ENCODE assay signal across 29 mouse cellular contexts in the genomic region with DNA sequence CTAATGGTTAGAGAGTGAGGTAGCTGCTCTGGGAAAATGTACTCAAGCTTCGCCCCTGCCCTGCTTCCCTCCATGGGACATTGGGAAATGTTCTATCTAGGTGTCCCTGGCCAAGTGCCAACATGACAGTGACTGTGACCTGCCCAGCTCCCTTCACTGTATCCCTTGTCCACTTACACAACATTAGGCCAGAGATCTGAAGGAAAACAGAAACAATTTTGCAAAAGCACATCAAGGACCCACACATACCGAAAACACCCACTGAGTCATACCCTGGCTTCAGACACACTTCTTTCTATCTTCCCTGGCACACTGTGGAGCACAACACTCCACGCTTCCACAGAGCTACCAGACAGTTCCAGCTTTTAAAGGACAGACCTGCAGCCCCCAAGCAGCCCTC.
DNase-seq lines count a peak whose midpoint lies in the region; ATAC-seq and TF ChIP-seq lines count a peak whose summit lies in the region.
"Had no signal": no experiment of that assay in that cellular context is flagged by ENCODE, and none has a peak within 500 bp of the region (broad histone marks: within the 10 kb centered on the region; RNA-seq: fewer than 3 reads in every experiment).

No protein-coding gene starts in this region.

- H3K4me2 ChIP-seq in lung, postnatal 0 days (replicated peaks; ENCODE audit: low read depth, low read length) = no peak overlapping the region
- H3K4me2 ChIP-seq: embryonic facial prominence, embryonic 12.5 days; forebrain, embryonic 12.5 days; heart, embryonic 12.5 days; intestine, embryonic 15.5 days; limb, embryonic 13.5 days; stomach, embryonic 15.5 days had no signal

- H3K4me1 ChIP-seq in lung, postnatal 0 days (ENCODE audit: insufficient read depth, low read depth, low read length) = peaks cover 9% of the 10 kb centered on the region; the same call in 1 of the 2 replicates
- H3K4me1 ChIP-seq in kidney, adult 2 months (ENCODE audit: control insufficient read depth, insufficient read depth, low read length) = no peaks in the 10 kb centered on the region
- H3K4me1 ChIP-seq: forebrain, embryonic 12.5 days had no signal

- no peak overlapping the region for H3K27ac ChIP-seq in lung, postnatal 0 days (ENCODE audit: low read length)
- H3K27ac ChIP-seq in kidney, adult 2 months (ENCODE audit: insufficient read depth, low read depth, low read length) = no peak overlapping the region
- H3K27ac ChIP-seq: embryonic facial prominence, embryonic 12.5 days; forebrain, embryonic 12.5 days; hindbrain, embryonic 10.5 days; intestine, embryonic 15.5 days; layer of hippocampus, adult 2 months; limb, embryonic 13.5 days; stomach, embryonic 15.5 days had no signal

- no peak for TF ChIP-seq CTCF in lung, postnatal 0 days (IDR thresholded peaks at IDR 0.05)
- TF ChIP-seq CTCF in kidney, adult 2 months (conservative IDR thresholded peaks at IDR 0.05; ENCODE audit: insufficient read depth, insufficient read length, low read depth, low read length) = no peak

- no peak for DNase-seq in frontal cortex, postnatal 10 days (ENCODE audit: low spot score in 2 of 2)
- DNase-seq in lung, postnatal 0 days (ENCODE audit: low spot score) = peak; percentile 39
- DNase-seq in lung, postnatal 14 days = no peak
- peak; percentile 50 for DNase-seq in 3T3-L1 (ENCODE audit: low read depth, low spot score)
- DNase-seq in adrenal gland, postnatal 25 days = peak; percentile 48
- no peak for DNase-seq in kidney, adult 2 months
- DNase-seq: B cell, adult 2 months; cerebellum, adult 2 months; cerebellum, postnatal 25 days; heart, adult 11 months; heart, postnatal 10 days; kidney, adult 9 months; kidney, postnatal 14 days; layer of hippocampus, postnatal 36 days; lung, adult 18-20 months; lung, postnatal 4 days had no signal

- no peaks in the 10 kb centered on the region for H3K27me3 ChIP-seq in lung, postnatal 0 days (replicated peaks; ENCODE audit: insufficient read depth, low read length)
- no peaks in the 10 kb centered on the region for H3K27me3 ChIP-seq in kidney, adult 2 months (replicated peaks; ENCODE audit: control insufficient read depth, insufficient read depth, low read length)
- H3K27me3 ChIP-seq: embryonic facial prominence, embryonic 12.5 days; heart, embryonic 12.5 days; intestine, embryonic 15.5 days; limb, embryonic 13.5 days; Patski; stomach, embryonic 15.5 days had no signal

- 88% methylated on average over 3 of the region's 3 CpGs for WGBS in lung, postnatal 0 days
- 96% methylated on average over 3 of the region's 3 CpGs for WGBS in kidney, adult 2 months

- peak; percentile 70 for TF ChIP-seq EP300 in lung, postnatal 0 days (IDR thresholded peaks at IDR 0.05)

- no peak for TF ChIP-seq POLR2A in kidney, adult 2 months (IDR thresholded peaks at IDR 0.05; ENCODE audit: low read depth, low read length)

- no peak overlapping the region for H3K9ac ChIP-seq in lung, postnatal 0 days (replicated peaks; ENCODE audit: low read depth)
- H3K9ac ChIP-seq: embryonic facial prominence, embryonic 12.5 days; forebrain, embryonic 12.5 days; heart, embryonic 12.5 days; intestine, embryonic 15.5 days; limb, embryonic 13.5 days; stomach, embryonic 15.5 days had no signal

- ATAC-seq in frontal cortex, adult (ENCODE audit: low TSS enrichment) = peak; percentile 46; the same call in 1 of the 2 replicates
- peak; percentile 65 for ATAC-seq in lung, postnatal 0 days
- ATAC-seq: hindbrain, embryonic 16.5 days; intestine, embryonic 15.5 days; Patski had no signal

- H3K4me3 ChIP-seq in lung, postnatal 0 days (ENCODE audit: low read depth, low read length) = no peak overlapping the region
- no peak overlapping the region for H3K4me3 ChIP-seq in kidney, adult 2 months (ENCODE audit: insufficient read depth, low read depth, low read length)
- H3K4me3 ChIP-seq: embryonic facial prominence, embryonic 12.5 days; erythroblast, embryonic 14.5 days; forebrain, embryonic 12.5 days; heart, embryonic 12.5 days; hindbrain, embryonic 10.5 days; intestine, embryonic 15.5 days; layer of hippocampus, adult 2 months; limb, embryonic 13.5 days; stomach, embryonic 15.5 days had no signal

- H3K9me3 ChIP-seq in lung, postnatal 0 days (ENCODE audit: low read length) = no peaks in the 10 kb centered on the region
- H3K9me3 ChIP-seq: embryonic facial prominence, embryonic 12.5 days; forebrain, embryonic 12.5 days; G1E; heart, embryonic 12.5 days; hindbrain, embryonic 10.5 days; intestine, embryonic 15.5 days; limb, embryonic 13.5 days; stomach, embryonic 15.5 days had no signal

- H3K36me3 ChIP-seq in lung, postnatal 0 days (ENCODE audit: insufficient read depth, low read length) = no peaks in the 10 kb centered on the region
- H3K36me3 ChIP-seq in kidney, adult 2 months (ENCODE audit: control insufficient read depth, insufficient read depth, low read length) = no peaks in the 10 kb centered on the region
- H3K36me3 ChIP-seq: embryonic facial prominence, embryonic 12.5 days; forebrain, embryonic 12.5 days; G1E; heart, embryonic 12.5 days; hindbrain, embryonic 10.5 days; intestine, embryonic 15.5 days; limb, embryonic 13.5 days; stomach, embryonic 15.5 days had no signal

Comparison
In these comparisons a context has a peak if more than half of its experiments do, and no peak if none do; other contexts are left out.
1. DNase-seq: peak in lung, postnatal 0 days (single experiment), 3T3-L1 (single experiment) and adrenal gland, postnatal 25 days (single experiment); none in frontal cortex, postnatal 10 days (0 of 2), lung, postnatal 14 days (single experiment) and kidney, adult 2 months (single experiment).